Mouse (Mus musculus) heart, adult 2 months (tissue): Measurements from ENCODE around the gene Sidt1.

Experiments used
- CTCF ChIP-seq: fragments of 200-600 bp; IDR thresholded peaks from 2 replicates; pipeline ENCODE4 v1.8.1; 2022; ENCODE audit warnings: antibody characterized with exemption, mild to moderate bottlenecking, moderate library complexity
- EP300 ChIP-seq: fragments of 200-500 bp; IDR thresholded peaks from 2 replicates; pipeline ENCODE4 v1.6.1; 2011; ENCODE audit warnings: low read depth, low read length, control low read depth; ENCODE audit not compliant: insufficient read depth
- POLR2A ChIP-seq: fragments of 200-500 bp; IDR thresholded peaks from 2 replicates; pipeline ENCODE4 v1.6.1; 2011; ENCODE audit warnings: mild to moderate bottlenecking, low read depth, low read length, control low read depth; ENCODE audit not compliant: insufficient read depth

GRCm38 (mm10) chr16:44271371-44272038, 61.5 kb downstream of the Sidt1 start:
- TF ChIP-seq CTCF, result peak; percentile 13; the same call in 1 of the 2 replicates
- TF ChIP-seq POLR2A, result no peak
- no peak for TF ChIP-seq EP300
